Mouse (Mus musculus) kidney, postnatal 10 days (tissue): ENCODE data around the gene Fam71e1.

Source experiments
- DNase-seq: peaks from one replicate; pipeline ENCODE4 v3.0.0; 2021; ENCODE audit warnings: mixed read lengths

The Fam71e1 gene

GRCm38 (mm10) chr7:44471880-44472557, 24.4 kb upstream of the Fam71e1 start:
- DNase-seq, result no peak

GRCm38 (mm10) chr7:44472558-44472885, 23.9 kb upstream of the Fam71e1 start:
- DNase-seq, result no peak

GRCm38 (mm10) chr7:44472961-44473646, 23.3 kb upstream of the Fam71e1 start:
- DNase-seq, result no peak

- no peak for DNase-seq
Observed at GRCm38 (mm10) chr7:44474419-44474818, 22.0 kb upstream of the Fam71e1 start.

GRCm38 (mm10) chr7:44475046-44475614, 21.3 kb upstream of the Fam71e1 start:
- DNase-seq, result no peak

- no peak for DNase-seq
Observed at GRCm38 (mm10) chr7:44482836-44483435, 13.4 kb upstream of the Fam71e1 start.

- peak; percentile 2 for DNase-seq
Observed at GRCm38 (mm10) chr7:44484109-44484508, 12.3 kb upstream of the Fam71e1 start.

- DNase-seq, result peak; percentile 84
Observed at GRCm38 (mm10) chr7:44484841-44485571, 11.4 kb upstream of the Fam71e1 start.

GRCm38 (mm10) chr7:44485572-44486195, 10.7 kb upstream of the Fam71e1 start:
- peak; percentile 3 for DNase-seq

- peak; percentile 4 for DNase-seq
Observed at GRCm38 (mm10) chr7:44486927-44487575, 9.3 kb upstream of the Fam71e1 start.

- peak; percentile 2 for DNase-seq
Observed at GRCm38 (mm10) chr7:44487936-44488335, 8.4 kb upstream of the Fam71e1 start.

GRCm38 (mm10) chr7:44488545-44488944, 7.8 kb upstream of the Fam71e1 start:
- peak; percentile 5 for DNase-seq

GRCm38 (mm10) chr7:44490281-44490680, 6.1 kb upstream of the Fam71e1 start:
- peak; percentile 7 for DNase-seq

GRCm38 (mm10) chr7:44491391-44491790, 5.0 kb upstream of the Fam71e1 start:
- peak; percentile 3 for DNase-seq

- DNase-seq, result peak; percentile 5
Observed at GRCm38 (mm10) chr7:44492166-44492826, 4.1 kb upstream of the Fam71e1 start.

- DNase-seq, result peak; percentile 5
Observed at GRCm38 (mm10) chr7:44494681-44495080, 1.7 kb upstream of the Fam71e1 start.

- DNase-seq, result peak; percentile 5
Observed at GRCm38 (mm10) chr7:44495086-44495485, 1.3 kb upstream of the Fam71e1 start.

- DNase-seq, result no peak
Observed at GRCm38 (mm10) chr7:44496771-44497109, 359 bp downstream of the Fam71e1 start.

- peak; percentile 18 for DNase-seq
Observed at GRCm38 (mm10) chr7:44497361-44498055, 1.1 kb downstream of the Fam71e1 start.

- DNase-seq, result no peak
Observed at GRCm38 (mm10) chr7:44498922-44499321, 2.5 kb downstream of the Fam71e1 start.

- peak; percentile 4 for DNase-seq
Observed at GRCm38 (mm10) chr7:44500046-44500445, 3.7 kb downstream of the Fam71e1 start.
